Mouse (Mus musculus) central nervous system, embryonic 11.5 days (tissue): ENCODE data around the gene Begain. TPM values are rescaled to one million over a fixed set of nuclear protein-coding genes. Genes with fewer than 3 reads are reported as not detected.

Source experiments
- polyA plus RNA-seq: library from polyadenylated mRNA; depleted of rRNA; stranded (reverse); fragments of >200 nt; gene quantifications from 2 replicates; pipeline ENCODE4 v1.2.3, GENCODE M21; 2012; rRNA removed

The Begain gene
- 21.2 and 23.6 TPM in 2 replicates for polyA plus RNA-seq

GRCm38 (mm10) chr12:109068167-109068653 lies at the start of gene Begain:
Gene Begain, minus strand, starts transcription at chr12:109068217.

Other genes with a start within 250 kb of the Begain start
- 4.2 and 8.5 TPM in 2 replicates for gene Slc25a29, start 232.3 kb downstream of the Begain start, polyA plus RNA-seq
- gene Slc25a47, start 232.2 kb downstream of the Begain start, polyA plus RNA-seq: 25.6 and 26.8 TPM in 2 replicates
- 9.5 and 11.0 TPM in 2 replicates for gene Wdr25, start 174.6 kb downstream of the Begain start, polyA plus RNA-seq
- gene Wars, start 174.0 kb downstream of the Begain start, polyA plus RNA-seq: 64.8 and 80.3 TPM in 2 replicates